Mouse (Mus musculus): ENCODE measurements around the gene Klhl15. TPM values are rescaled to one million over a fixed set of nuclear protein-coding genes. Genes with fewer than 3 reads are reported as not detected.

Klhl15 gene
- polyA plus RNA-seq, 1 experiment from 2014 or later, result 10.8 TPM

DNA sequence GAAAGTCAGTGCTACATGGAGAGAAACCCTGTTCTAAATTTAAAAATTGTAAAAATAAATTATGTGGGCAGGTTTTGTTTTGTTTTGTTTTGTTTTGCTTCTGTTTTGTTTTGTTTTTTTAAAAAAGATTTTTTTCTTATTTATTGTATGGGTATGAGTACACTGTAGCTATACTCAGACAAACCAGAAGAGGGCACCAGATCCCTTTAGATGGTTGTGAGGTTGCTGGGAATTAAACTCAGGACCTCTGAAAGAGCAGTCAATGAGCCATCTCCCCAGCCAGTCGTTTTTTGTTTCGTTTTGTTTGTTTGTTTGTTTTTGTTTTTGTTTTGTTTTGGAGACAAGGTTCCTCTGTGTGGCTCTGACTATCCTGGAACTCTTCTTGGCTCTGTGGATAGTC lies 54.5 kb downstream of the Klhl15 start:
- Histone ChIP-seq H3K27me3 (peaks cover 26% of the 10 kb centered on the region), H3K27ac (replicated peaks) (no peak overlapping the region), H3K9me3 (no peaks in the 10 kb centered on the region)

DNA sequence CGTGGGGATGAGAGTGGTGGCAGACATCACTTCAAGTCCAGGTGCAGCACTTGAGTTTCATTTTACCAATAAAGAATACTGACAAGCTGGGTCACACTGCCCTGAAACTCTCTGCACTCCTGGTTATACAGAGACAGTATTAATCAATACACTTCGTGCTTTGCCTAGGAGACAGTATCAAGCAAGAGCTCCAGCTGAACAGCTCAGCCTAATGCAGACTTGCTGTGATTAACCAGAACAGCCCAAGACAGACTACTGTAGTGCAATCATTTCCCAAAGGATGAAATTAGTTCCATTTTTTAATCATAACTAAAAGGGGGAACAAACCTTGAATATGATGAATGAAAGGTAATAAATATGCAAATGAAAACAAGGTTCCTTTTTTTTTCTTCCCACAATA lies 68.5 kb downstream of the Klhl15 start:
- Histone ChIP-seq H3K27me3 (peaks cover 36% of the 10 kb centered on the region), H3K9me3 (no peaks in the 10 kb centered on the region), H3K27ac (replicated peaks) (no peak overlapping the region), H3K9ac (no peak overlapping the region), H3K36me3 (no peaks in the 10 kb centered on the region), H3K4me2 (no peak overlapping the region), H3K4me3 (no peak overlapping the region), H3K4me1 (replicated peaks) (no peaks in the 10 kb centered on the region)
- WGBS, result 50% methylated on average over 2 of the region's 2 CpGs
- peak; percentile 65; the same call in 1 of the 2 replicates for ATAC-seq (ENCODE audit: low FRiP score, low read depth)

More for the DNA sequence above, 54.5 kb downstream of the Klhl15 start:
- no peaks in the 10 kb centered on the region for H3K4me1 ChIP-seq (replicated peaks)
- no peaks in the 10 kb centered on the region for H3K36me3 ChIP-seq
- no peak overlapping the region for H3K9ac ChIP-seq
- no peak overlapping the region for H3K4me2 ChIP-seq
- 7% methylated on average over 2 of the region's 2 CpGs for WGBS
- ATAC-seq (ENCODE audit: low FRiP score, low read depth), result no peak
- H3K4me3 ChIP-seq, result no peak overlapping the region

GRCm38 (mm10) chrX:94321036-94321902 lies 86.9 kb downstream of the Klhl15 start:
- Histone ChIP-seq H3K27ac (replicated peaks) (no peak overlapping the region), H3K36me3 (no peaks in the 10 kb centered on the region), H3K9ac (no peak overlapping the region), H3K4me3 (no peak overlapping the region), H3K4me1 (replicated peaks) (no peaks in the 10 kb centered on the region), H3K4me2 (no peak overlapping the region), H3K27me3 (peaks cover 35% of the 10 kb centered on the region), H3K9me3 (no peaks in the 10 kb centered on the region)
- WGBS, result 47% methylated on average over 11 of the region's 11 CpGs
- peak; percentile 73; the same call in 1 of the 2 replicates for ATAC-seq (ENCODE audit: low FRiP score, low read depth)

Small RNA genes within 50 kb of the gene (microRNA-seq; reads per million reads assigned to microRNA genes)
- gene Mir7673, result not detected

Other genes with a start within 250 kb of the Klhl15 start
- gene Zfx, start 110.9 kb upstream of the Klhl15 start, polyA plus RNA-seq (2015; fragmentation: Nextera tagmentation; extraction: Ambion mirVana), result 19.2 and 23.3 TPM in 2 replicates
- 82.4 and 84.5 TPM in 2 replicates for gene Eif2s3x, start 21.7 kb upstream of the Klhl15 start, polyA plus RNA-seq (2015; fragmentation: Nextera tagmentation; extraction: Ambion mirVana)
- 0.05 and 0.23 TPM in 2 replicates for gene Fam90a1b, start 132.2 kb downstream of the Klhl15 start, polyA plus RNA-seq (2015; fragmentation: Nextera tagmentation; extraction: Ambion mirVana)
- 120 and 125 TPM in 2 replicates for gene Apoo, start 132.5 kb downstream of the Klhl15 start, polyA plus RNA-seq (2015; fragmentation: Nextera tagmentation; extraction: Ambion mirVana)